Comparison of ENCODE assay signal across 11 mouse cellular contexts in genomic region chr11:18437834-18438611, GRCm38 (mm10).
DNase-seq lines count a peak whose midpoint lies in the region; ATAC-seq and TF ChIP-seq lines count a peak whose summit lies in the region.
"Had no signal": no experiment of that assay in that cellular context is flagged by ENCODE, and none has a peak within 500 bp of the region (broad histone marks: within the 10 kb centered on the region; RNA-seq: fewer than 3 reads in every experiment).

No protein-coding gene starts in this region.

- H3K9ac ChIP-seq in forebrain, embryonic 15.5 days (replicated peaks) = no peak overlapping the region
- H3K9ac ChIP-seq in forebrain, embryonic 11.5 days (ENCODE audit: low read length) = no peak overlapping the region
- H3K9ac ChIP-seq in midbrain, postnatal 0 days (replicated peaks; ENCODE audit: low read length, poor library complexity, severe bottlenecking) = no peak overlapping the region
- H3K9ac ChIP-seq in midbrain, embryonic 16.5 days (ENCODE audit: low read depth, low read length) = no peak overlapping the region
- no peak overlapping the region for H3K9ac ChIP-seq in neural tube, embryonic 15.5 days (replicated peaks)
- H3K9ac ChIP-seq in midbrain, embryonic 13.5 days (replicated peaks) = no peak overlapping the region
- H3K9ac ChIP-seq: lung, embryonic 15.5 days; neural tube, embryonic 13.5 days had no signal

- no peak overlapping the region for H3K27ac ChIP-seq in forebrain, embryonic 15.5 days (replicated peaks)
- no peak overlapping the region for H3K27ac ChIP-seq in forebrain, embryonic 11.5 days (ENCODE audit: low read depth, low read length)
- no peak overlapping the region for H3K27ac ChIP-seq in midbrain, postnatal 0 days (ENCODE audit: low read depth, low read length)
- no peak overlapping the region for H3K27ac ChIP-seq in midbrain, embryonic 16.5 days (ENCODE audit: low read length)
- no peak overlapping the region for H3K27ac ChIP-seq in neural tube, embryonic 15.5 days (replicated peaks)
- no peak overlapping the region for H3K27ac ChIP-seq in midbrain, embryonic 13.5 days
- H3K27ac ChIP-seq: lung, embryonic 15.5 days; neural tube, embryonic 13.5 days had no signal

- no peaks in the 10 kb centered on the region for H3K9me3 ChIP-seq in forebrain, embryonic 15.5 days
- no peaks in the 10 kb centered on the region for H3K9me3 ChIP-seq in forebrain, embryonic 11.5 days (ENCODE audit: control insufficient read depth, low read length)
- H3K9me3 ChIP-seq in midbrain, postnatal 0 days (ENCODE audit: low read length) = no peaks in the 10 kb centered on the region
- H3K9me3 ChIP-seq in midbrain, embryonic 16.5 days (replicated peaks; ENCODE audit: control insufficient read depth, low read length, poor library complexity, severe bottlenecking) = no peaks in the 10 kb centered on the region
- no peaks in the 10 kb centered on the region for H3K9me3 ChIP-seq in neural tube, embryonic 15.5 days (replicated peaks)
- H3K9me3 ChIP-seq in midbrain, embryonic 13.5 days = no peaks in the 10 kb centered on the region
- H3K9me3 ChIP-seq: lung, embryonic 15.5 days; neural tube, embryonic 13.5 days had no signal

- H3K4me3 ChIP-seq in forebrain, embryonic 15.5 days = no peak overlapping the region
- H3K4me3 ChIP-seq in forebrain, embryonic 11.5 days (ENCODE audit: low read depth, low read length) = no peak overlapping the region
- H3K4me3 ChIP-seq in midbrain, postnatal 0 days (ENCODE audit: low read depth, low read length) = no peak overlapping the region
- no peak overlapping the region for H3K4me3 ChIP-seq in midbrain, embryonic 16.5 days (ENCODE audit: low read depth, low read length)
- no peak overlapping the region for H3K4me3 ChIP-seq in neural tube, embryonic 15.5 days (replicated peaks)
- H3K4me3 ChIP-seq in midbrain, embryonic 13.5 days (replicated peaks) = no peak overlapping the region
- H3K4me3 ChIP-seq: lung, embryonic 15.5 days; neural tube, embryonic 13.5 days had no signal

- H3K4me2 ChIP-seq in forebrain, embryonic 15.5 days (replicated peaks) = no peak overlapping the region
- H3K4me2 ChIP-seq in forebrain, embryonic 11.5 days (ENCODE audit: low read depth, low read length, severe bottlenecking) = no peak overlapping the region
- H3K4me2 ChIP-seq in midbrain, postnatal 0 days (ENCODE audit: low read depth, low read length, poor library complexity, severe bottlenecking) = no peak overlapping the region
- H3K4me2 ChIP-seq in midbrain, embryonic 16.5 days (ENCODE audit: low read length) = no peak overlapping the region
- H3K4me2 ChIP-seq in neural tube, embryonic 15.5 days = no peak overlapping the region
- H3K4me2 ChIP-seq in midbrain, embryonic 13.5 days (replicated peaks) = no peak overlapping the region
- H3K4me2 ChIP-seq: lung, embryonic 15.5 days; neural tube, embryonic 13.5 days had no signal

- no peak for TF ChIP-seq CTCF in midbrain, postnatal 0 days (IDR thresholded peaks at IDR 0.05)

- no peaks in the 10 kb centered on the region for H3K27me3 ChIP-seq in forebrain, embryonic 15.5 days
- no peaks in the 10 kb centered on the region for H3K27me3 ChIP-seq in forebrain, embryonic 11.5 days (ENCODE audit: control insufficient read depth, insufficient read depth, low read length)
- H3K27me3 ChIP-seq in midbrain, postnatal 0 days (ENCODE audit: insufficient read depth, low read length) = no peaks in the 10 kb centered on the region
- no peaks in the 10 kb centered on the region for H3K27me3 ChIP-seq in midbrain, embryonic 16.5 days (ENCODE audit: control insufficient read depth, insufficient read depth, low read depth, low read length)
- no peaks in the 10 kb centered on the region for H3K27me3 ChIP-seq in neural tube, embryonic 15.5 days (replicated peaks)
- H3K27me3 ChIP-seq in midbrain, embryonic 13.5 days = no peaks in the 10 kb centered on the region
- H3K27me3 ChIP-seq: lung, embryonic 15.5 days; neural tube, embryonic 13.5 days had no signal

- WGBS in forebrain, embryonic 15.5 days = 70% methylated on average over 6 of the region's 6 CpGs
- WGBS in forebrain, embryonic 11.5 days = 92% methylated on average over 6 of the region's 6 CpGs
- WGBS in midbrain, postnatal 0 days = 91% methylated on average over 6 of the region's 6 CpGs
- WGBS in midbrain, embryonic 16.5 days = 93% methylated on average over 6 of the region's 6 CpGs
- WGBS in neural tube, embryonic 15.5 days = 62% methylated on average over 6 of the region's 6 CpGs
- 90% methylated on average over 6 of the region's 6 CpGs for WGBS in midbrain, embryonic 13.5 days

- H3K4me1 ChIP-seq in forebrain, embryonic 15.5 days = no peaks in the 10 kb centered on the region
- H3K4me1 ChIP-seq in forebrain, embryonic 11.5 days (replicated peaks; ENCODE audit: control insufficient read depth, insufficient read depth, low read length) = no peaks in the 10 kb centered on the region
- no peaks in the 10 kb centered on the region for H3K4me1 ChIP-seq in midbrain, postnatal 0 days (ENCODE audit: insufficient read depth, low read length)
- H3K4me1 ChIP-seq in midbrain, embryonic 16.5 days (ENCODE audit: control insufficient read depth, insufficient read depth, low read length) = no peaks in the 10 kb centered on the region
- no peaks in the 10 kb centered on the region for H3K4me1 ChIP-seq in neural tube, embryonic 15.5 days
- H3K4me1 ChIP-seq in midbrain, embryonic 13.5 days (replicated peaks) = no peaks in the 10 kb centered on the region
- H3K4me1 ChIP-seq: lung, embryonic 15.5 days; neural tube, embryonic 13.5 days had no signal

- peak; percentile 89 for ATAC-seq in forebrain, embryonic 15.5 days (replicated peaks)
- no peak for ATAC-seq in forebrain, embryonic 11.5 days (replicated peaks; ENCODE audit: low FRiP score)
- no peak; the same call in 1 of the 2 replicates for ATAC-seq in midbrain, postnatal 0 days (ENCODE audit: low FRiP score)
- ATAC-seq in midbrain, embryonic 16.5 days = no peak
- ATAC-seq in neural tube, embryonic 15.5 days (ENCODE audit: low FRiP score) = peak; percentile 50; the same call in 1 of the 2 replicates
- ATAC-seq in midbrain, embryonic 13.5 days = no peak

- DNase-seq in forebrain, embryonic 11.5 days (ENCODE audit: low spot score) = no peak
- DNase-seq in midbrain, postnatal 0 days (ENCODE audit: low spot score) = peak; percentile 71
- DNase-seq in embryo, embryonic 10 days (ENCODE audit: low spot score) = peak; percentile 54
- DNase-seq in thymus, postnatal 14 days = no peak
- DNase-seq: heart, postnatal 36 days had no signal

- H3K36me3 ChIP-seq in forebrain, embryonic 15.5 days = no peaks in the 10 kb centered on the region
- no peaks in the 10 kb centered on the region for H3K36me3 ChIP-seq in forebrain, embryonic 11.5 days (ENCODE audit: control insufficient read depth, insufficient read depth, low read length)
- no peaks in the 10 kb centered on the region for H3K36me3 ChIP-seq in midbrain, postnatal 0 days (ENCODE audit: insufficient read depth, low read length)
- no peaks in the 10 kb centered on the region for H3K36me3 ChIP-seq in midbrain, embryonic 16.5 days (ENCODE audit: control insufficient read depth, insufficient read depth, low read length)
- H3K36me3 ChIP-seq in neural tube, embryonic 15.5 days = no peaks in the 10 kb centered on the region
- no peaks in the 10 kb centered on the region for H3K36me3 ChIP-seq in midbrain, embryonic 13.5 days
- H3K36me3 ChIP-seq: lung, embryonic 15.5 days; neural tube, embryonic 13.5 days had no signal

Comparison
In these comparisons a context has a peak if more than half of its experiments do, and no peak if none do; other contexts are left out.
1. ATAC-seq: peak in forebrain, embryonic 15.5 days (single experiment) and neural tube, embryonic 15.5 days (single experiment); none in forebrain, embryonic 11.5 days (single experiment), midbrain, postnatal 0 days (single experiment), midbrain, embryonic 16.5 days (single experiment) and midbrain, embryonic 13.5 days (single experiment).
2. DNase-seq: peak in midbrain, postnatal 0 days (single experiment) and embryo, embryonic 10 days (single experiment); none in forebrain, embryonic 11.5 days (single experiment) and thymus, postnatal 14 days (single experiment).